Mouse (Mus musculus) lung, postnatal 0 days (tissue): ENCODE measurements at regions not wholly inside any gene's neighbourhood (a gene's known extent, or its start where the extent isn't known, plus 50 kb on each side); places are given as distances from the start of the nearest gene placed in this dataset.

Source experiments
- ATAC-seq: fragments of 200-750 bp; cut with Nextera tagmentation; 2 replicates; pipeline ENCODE4 v1.8.0; 2017; ENCODE audit warnings: moderate library complexity
- DNase-seq: peaks from one replicate; pipeline ENCODE4 v3.0.0-alpha.2; 2016; ENCODE audit warnings: low spot score
- H3K27ac ChIP-seq: fragments of 300-500 bp; sonication (generic); 2 replicates; pipeline ENCODE4 v1.5.1; 2014; ENCODE audit warnings: antibody characterized with exemption, mild to moderate bottlenecking, low read length, mixed read lengths
- H3K27me3 ChIP-seq: fragments of 300-500 bp; sonication (generic); replicated peaks from 2 replicates; pipeline ENCODE4 v1.6.1; 2014; ENCODE audit warnings: low read length, mixed read lengths; ENCODE audit not compliant: insufficient read depth
- H3K36me3 ChIP-seq: fragments of 300-500 bp; sonication (generic); 2 replicates; pipeline ENCODE4 v1.6.1; 2014; ENCODE audit warnings: low read length, mixed read lengths; ENCODE audit not compliant: insufficient read depth
- H3K4me1 ChIP-seq: fragments of 300-500 bp; sonication (generic); 2 replicates; pipeline ENCODE4 v1.6.1; 2014; ENCODE audit warnings: antibody characterized with exemption, low read depth, low read length, mixed read lengths; ENCODE audit not compliant: insufficient read depth
- H3K4me2 ChIP-seq: fragments of 300-500 bp; sonication (generic); replicated peaks from 2 replicates; pipeline ENCODE4 v1.6.1; 2014; ENCODE audit warnings: low read depth, mild to moderate bottlenecking, low read length, moderate library complexity, mixed read lengths
- H3K4me3 ChIP-seq: fragments of 300-500 bp; sonication (generic); 2 replicates; pipeline ENCODE4 v1.5.1; 2014; ENCODE audit warnings: low read depth, low read length
- H3K9ac ChIP-seq: fragments of 300-500 bp; sonication (generic); replicated peaks from 2 replicates; pipeline ENCODE4 v1.6.1; 2014; ENCODE audit warnings: low read depth, mild to moderate bottlenecking
- H3K9me3 ChIP-seq: fragments of 300-500 bp; sonication (generic); 2 replicates; pipeline ENCODE4 v1.6.1; 2016; ENCODE audit warnings: low read length, mixed read lengths
- CTCF ChIP-seq: IDR thresholded peaks from 2 replicates; pipeline ENCODE4 v1.5.1; 2016; ENCODE audit warnings: antibody characterized with exemption, mild to moderate bottlenecking
- EP300 ChIP-seq: IDR thresholded peaks from 2 replicates; pipeline ENCODE4 v1.6.1; 2016; ENCODE audit warnings: antibody characterized with exemption, mild to moderate bottlenecking, control low read depth
- WGBS: fragments of 180-500 bp; shearing (Covaris S2); extraction: QIAGEN DNeasy Blood & Tissue Kit; methylation state at CpG from one replicate; pipeline ENCODE4 v1.1.7; 2014; 5-methylcytosine and 5-hydroxymethylcytosine counted together

DNA sequence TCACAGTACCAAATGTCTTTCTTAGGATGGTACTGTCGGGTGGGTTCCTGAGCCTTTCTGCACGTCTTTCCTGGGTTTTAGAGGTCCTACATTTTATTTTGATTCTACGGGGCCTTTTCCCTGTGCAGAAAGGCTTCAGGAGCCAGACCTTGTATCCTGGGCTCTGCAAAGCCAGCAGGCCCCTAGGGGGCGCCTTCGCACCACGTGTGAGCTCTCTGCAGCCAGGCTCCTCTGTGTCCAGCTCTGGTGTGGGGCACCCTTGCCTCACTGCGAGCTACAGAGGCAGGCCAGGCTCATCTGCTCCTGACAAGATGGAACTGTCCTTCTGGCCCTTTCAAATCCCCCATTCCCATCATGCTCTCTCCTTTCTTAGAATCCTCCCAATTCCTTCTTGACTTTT, 53.3 kb upstream of the Usp3 start:
- H3K9ac ChIP-seq, result no peak overlapping the region
- DNase-seq (peak; percentile 90), ATAC-seq (peak; percentile 93)
- H3K36me3 ChIP-seq, result no peaks in the 10 kb centered on the region
- no peak overlapping the region for H3K27ac ChIP-seq
- H3K27me3 ChIP-seq, result no peaks in the 10 kb centered on the region
- no peak overlapping the region for H3K4me2 ChIP-seq
- no peak for TF ChIP-seq EP300
- TF ChIP-seq CTCF, result peak; percentile 95
- no peaks in the 10 kb centered on the region for H3K9me3 ChIP-seq
- 12% methylated on average over 7 of the region's 7 CpGs for WGBS
- H3K4me1 ChIP-seq, result no peaks in the 10 kb centered on the region
- no peak overlapping the region for H3K4me3 ChIP-seq

DNA sequence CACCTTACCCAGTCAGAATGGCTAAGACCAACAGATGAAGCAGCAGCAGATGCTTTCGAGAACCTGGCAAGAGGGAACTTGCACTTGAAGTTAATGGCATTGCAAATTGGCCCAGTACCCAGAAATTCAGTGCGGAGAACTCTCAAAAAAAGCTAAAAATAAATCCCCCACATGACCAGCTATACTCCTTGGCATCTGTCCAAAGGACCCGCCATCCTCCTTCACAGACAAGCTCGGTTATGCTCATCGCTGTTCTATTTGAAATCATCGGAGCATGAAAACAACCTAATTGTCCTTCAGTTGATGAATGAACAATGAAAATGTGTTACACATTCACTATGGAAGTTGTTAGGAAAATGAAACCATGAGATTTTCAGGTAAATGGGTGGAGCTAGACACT, 58.4 kb upstream of the Usp3 start:
- H3K4me1 ChIP-seq, result no peaks in the 10 kb centered on the region
- H3K9me3 ChIP-seq, result no peaks in the 10 kb centered on the region
- 26% methylated on average over 6 of the region's 6 CpGs for WGBS
- H3K4me3 ChIP-seq, result no peak overlapping the region
- TF ChIP-seq EP300 (no peak), CTCF (no peak)
- ATAC-seq (no peak), DNase-seq (peak; percentile 56)
- no peak overlapping the region for H3K9ac ChIP-seq
- no peaks in the 10 kb centered on the region for H3K36me3 ChIP-seq
- no peak overlapping the region for H3K27ac ChIP-seq
- no peaks in the 10 kb centered on the region for H3K27me3 ChIP-seq
- H3K4me2 ChIP-seq, result peak overlapping the region; percentile 21; the same call in 1 of the 2 replicates

DNA sequence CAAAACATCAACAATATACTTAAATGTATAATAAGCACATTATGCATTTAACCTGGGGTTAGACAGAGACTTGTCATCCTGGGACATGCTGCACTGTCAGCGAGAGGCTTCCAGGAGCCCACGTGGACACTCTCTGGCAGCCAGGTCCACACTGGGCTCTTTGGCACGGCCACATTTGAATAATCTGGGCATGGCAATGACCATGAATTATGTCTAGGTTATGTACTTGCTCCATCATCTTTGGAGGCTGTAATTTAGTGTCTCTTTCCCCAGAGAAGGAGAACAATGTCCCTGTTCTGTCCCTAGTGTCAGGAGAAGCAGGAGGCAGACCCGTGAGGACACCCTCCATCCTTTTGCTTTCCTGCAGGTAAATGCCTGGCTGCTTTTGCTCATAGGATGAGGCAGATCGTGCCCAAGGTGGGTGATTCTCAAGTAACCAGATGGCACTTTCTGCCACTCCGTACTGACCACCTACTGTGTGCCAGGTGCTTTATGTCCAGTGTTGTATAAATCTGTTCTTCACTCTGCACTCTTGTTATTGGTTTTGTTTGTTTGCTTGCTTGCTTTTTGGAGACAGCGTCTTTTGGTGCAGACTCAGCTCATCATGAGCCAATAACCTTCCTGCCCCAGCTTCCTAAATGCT, 56.2 kb upstream of the Car12 start:
- 83% methylated on average over 7 of the region's 7 CpGs for WGBS
- no peak for TF ChIP-seq EP300
- TF ChIP-seq CTCF, result no peak
- H3K36me3 ChIP-seq, result no peaks in the 10 kb centered on the region

DNA sequence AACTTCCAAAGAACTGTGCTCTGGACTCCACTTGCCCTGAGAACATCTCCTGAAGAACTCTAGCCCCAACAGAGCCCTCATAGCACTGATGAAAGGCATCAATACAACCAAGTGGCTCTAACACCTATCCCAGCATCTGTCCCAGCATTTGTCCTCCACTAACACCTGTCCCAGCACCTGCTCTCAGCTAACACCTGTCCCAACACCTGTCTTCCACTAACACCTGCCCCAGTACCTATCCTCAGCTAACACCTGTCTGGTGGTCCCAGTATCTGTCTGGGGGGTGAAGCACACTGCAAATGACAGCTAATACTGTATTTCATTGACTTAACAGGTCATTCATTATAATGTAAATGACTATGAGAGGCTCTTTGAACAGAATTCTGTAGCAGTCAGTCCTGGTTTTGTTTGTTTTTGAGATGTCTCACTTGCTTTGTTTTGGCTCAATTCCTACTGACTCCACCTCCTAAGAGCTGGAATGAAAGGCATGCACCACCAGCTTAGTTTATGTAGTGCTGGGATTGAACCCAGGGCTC, 54.7 kb upstream of the Car12 start:
- TF ChIP-seq EP300 (no peak), CTCF (no peak)

More for the DNA sequence above, 56.2 kb upstream of the Car12 start:
- no peak overlapping the region for H3K27ac ChIP-seq
- H3K4me3 ChIP-seq, result no peak overlapping the region
- H3K4me1 ChIP-seq, result no peaks in the 10 kb centered on the region
- H3K9ac ChIP-seq, result no peak overlapping the region
- no peaks in the 10 kb centered on the region for H3K27me3 ChIP-seq
- H3K9me3 ChIP-seq, result no peaks in the 10 kb centered on the region
- ATAC-seq (no peak), DNase-seq (no peak)
- no peak overlapping the region for H3K4me2 ChIP-seq

DNA sequence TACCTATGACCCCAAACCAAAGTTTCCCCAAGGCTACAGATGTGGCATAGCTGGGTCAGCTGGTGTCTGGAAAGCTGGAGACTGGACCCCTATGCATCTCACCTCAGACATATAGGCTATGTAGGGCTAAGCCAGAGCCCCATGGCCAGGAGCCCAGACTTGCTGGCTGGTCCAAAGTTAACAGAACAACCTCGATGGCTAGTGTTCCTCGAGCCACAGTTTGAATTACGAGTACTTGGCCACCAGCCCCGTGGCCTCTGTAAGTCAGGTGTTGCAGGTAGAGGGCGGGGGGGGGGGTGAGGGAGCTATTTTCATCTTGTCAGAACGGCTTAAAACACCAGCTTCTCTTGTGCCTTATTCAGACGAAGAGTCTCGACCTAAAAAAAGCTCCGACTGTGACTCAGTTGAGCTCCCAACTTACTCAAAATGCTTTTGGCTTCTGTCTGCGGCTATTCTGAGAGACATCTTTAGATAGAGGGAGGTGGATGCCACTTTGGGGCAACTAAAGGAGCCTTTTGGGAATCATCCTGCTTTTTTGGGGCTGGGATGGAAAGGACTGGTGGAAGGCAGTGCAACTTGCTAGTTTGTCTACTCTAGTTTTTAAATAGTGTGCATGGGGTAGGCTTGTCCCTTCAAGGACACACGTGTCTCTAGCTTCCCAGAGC, 53.6 kb upstream of the Car12 start:
- Histone ChIP-seq H3K4me2 (no peak overlapping the region), H3K27me3 (no peaks in the 10 kb centered on the region), H3K27ac (no peak overlapping the region), H3K4me1 (no peaks in the 10 kb centered on the region), H3K4me3 (no peak overlapping the region), H3K36me3 (no peaks in the 10 kb centered on the region), H3K9ac (no peak overlapping the region), H3K9me3 (no peaks in the 10 kb centered on the region)
- WGBS, result 69% methylated on average over 11 of the region's 11 CpGs
- ATAC-seq (no peak), DNase-seq (no peak)
- TF ChIP-seq CTCF (no peak), EP300 (no peak)

More for the DNA sequence above, 54.7 kb upstream of the Car12 start:
- no peaks in the 10 kb centered on the region for H3K36me3 ChIP-seq
- no peak overlapping the region for H3K4me3 ChIP-seq
- no peaks in the 10 kb centered on the region for H3K9me3 ChIP-seq
- DNase-seq, result peak; percentile 24
- no peak overlapping the region for H3K9ac ChIP-seq
- no peaks in the 10 kb centered on the region for H3K4me1 ChIP-seq
- no peak for ATAC-seq
- H3K4me2 ChIP-seq, result no peak overlapping the region
- no peaks in the 10 kb centered on the region for H3K27me3 ChIP-seq
- no peak overlapping the region for H3K27ac ChIP-seq

DNA sequence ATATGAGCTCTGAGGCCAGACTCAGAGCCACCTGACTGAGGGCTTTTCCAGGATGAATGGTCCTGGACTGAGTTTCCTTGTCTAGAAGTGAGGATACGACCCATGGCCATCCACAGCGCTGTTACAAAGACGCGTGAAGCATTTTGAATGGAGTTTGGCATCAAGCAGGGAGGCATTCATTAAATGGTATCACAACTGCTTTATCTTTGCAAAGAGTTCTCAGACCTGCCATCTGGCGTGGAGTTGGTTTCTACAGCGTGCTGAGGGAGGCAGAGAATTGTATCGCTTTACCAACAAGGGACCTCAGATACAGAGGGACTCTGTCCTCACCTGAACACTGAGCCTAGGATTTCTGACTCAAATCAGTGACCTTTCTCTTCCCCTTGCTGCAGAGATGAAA, 51.9 kb upstream of the Car12 start:
- DNase-seq, result no peak
- no peak overlapping the region for H3K4me2 ChIP-seq
- no peak for TF ChIP-seq EP300
- no peak for TF ChIP-seq CTCF
- WGBS, result 79% methylated on average over 7 of the region's 7 CpGs
- no peaks in the 10 kb centered on the region for H3K9me3 ChIP-seq
- H3K9ac ChIP-seq, result no peak overlapping the region
- no peak overlapping the region for H3K27ac ChIP-seq
- ATAC-seq, result no peak
- H3K4me1 ChIP-seq, result no peaks in the 10 kb centered on the region
- H3K36me3 ChIP-seq, result no peaks in the 10 kb centered on the region
- H3K4me3 ChIP-seq, result no peak overlapping the region
- no peaks in the 10 kb centered on the region for H3K27me3 ChIP-seq
